Mouse (Mus musculus): ENCODE results near the gene Ttc32. TPM values are rescaled to one million over a fixed set of nuclear protein-coding genes. Genes with fewer than 3 reads are reported as not detected.

Gene Ttc32
- total RNA-seq (2012; rRNA removed) (11.5 and 12.6 TPM in 2 replicates), total RNA-seq (2014; rRNA removed) (28.8 and 30.6 TPM in 2 replicates), polyA plus RNA-seq (2012; ENCODE audit: insufficient read length, low read depth) (10.7 and 11.7 TPM in 2 replicates)

DNA sequence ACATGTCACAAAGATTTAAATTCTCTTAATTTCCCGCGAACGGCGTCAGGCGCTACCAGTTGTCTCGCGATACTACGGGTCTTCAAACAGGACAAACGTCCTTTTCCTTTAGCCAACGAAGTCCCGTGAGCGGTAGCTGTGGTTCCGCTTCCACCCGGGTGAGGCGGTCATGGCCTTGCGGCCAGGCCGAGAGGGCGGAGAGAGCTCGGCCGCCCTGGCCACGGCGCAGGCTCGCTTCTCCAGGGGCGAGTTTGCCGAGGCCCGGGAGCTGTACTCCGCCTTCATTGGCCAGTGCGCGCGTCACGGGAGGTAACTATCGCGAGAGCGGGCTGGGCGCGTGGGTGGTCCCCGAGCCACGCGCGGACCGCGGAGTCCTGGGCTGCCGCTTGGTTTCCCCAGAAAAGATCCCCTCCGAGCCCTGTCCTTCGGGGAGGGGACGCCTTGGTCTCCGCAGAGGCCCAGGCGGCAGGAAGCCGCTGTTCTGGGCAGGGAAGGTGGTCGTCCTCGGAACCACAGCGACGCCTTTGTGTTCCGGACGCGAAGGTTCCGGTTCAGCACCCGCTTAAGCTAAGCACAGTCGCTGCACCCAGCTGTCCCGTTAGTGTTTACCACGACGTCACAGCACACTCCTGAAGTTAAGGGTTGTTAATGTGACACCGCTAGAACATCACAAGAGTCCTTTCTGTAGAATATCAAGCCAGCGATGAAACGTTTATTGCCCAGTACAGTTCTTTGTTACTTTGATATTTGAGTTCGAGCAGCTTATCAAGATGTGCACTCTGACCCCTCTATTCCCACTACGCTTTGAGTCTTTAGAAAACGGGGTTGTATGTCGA is at the start of gene Ttc32:
TSS of gene Ttc32 (plus strand) at position 110 of the 836 bp plus-strand sequence.
- dilution Hi-C loops (cut with MboI; ENCODE audit: extremely low pct_ligation_motif_present, extremely low pct_unique_long_range_greater_than_20kb, low sequenced_read_pairs): no loop called here
- peak within 1 kb of the TSS; percentile 71 for H3K9ac ChIP-seq (ENCODE audit: insufficient read depth, low read depth)
- peak; percentile 95 for DNase-seq (ENCODE audit: extremely low read depth)
- peak; percentile 60; the same call in 1 of the 2 replicates for TF ChIP-seq IRF4 (IDR thresholded peaks at IDR 0.05; ENCODE audit: low read depth, low read length)
- TF ChIP-seq MAZ (IDR thresholded peaks at IDR 0.05; ENCODE audit: low read depth, low read length): no peak
- TF ChIP-seq ZMIZ1 (IDR thresholded peaks at IDR 0.05; ENCODE audit: low read depth, low read length): peak; percentile 91
- TF ChIP-seq MYC (IDR thresholded peaks at IDR 0.05; ENCODE audit: low read depth, low read length): peak; percentile 58; the same call in 1 of the 2 replicates
- peak; percentile 90 for TF ChIP-seq KAT2A (IDR thresholded peaks at IDR 0.05; ENCODE audit: insufficient replicate concordance, low read length)
- peak; percentile 50 for TF ChIP-seq ETS1 (conservative IDR thresholded peaks at IDR 0.05; ENCODE audit: low read depth, low read length)
- TF ChIP-seq E2F4 (IDR thresholded peaks at IDR 0.05; ENCODE audit: insufficient replicate concordance, low read depth, low read length): peak; percentile 99
- TF ChIP-seq JUN (IDR thresholded peaks at IDR 0.05; ENCODE audit: insufficient read depth, low read depth, low read length): no peak
- TF ChIP-seq TBP (conservative IDR thresholded peaks at IDR 0.05; ENCODE audit: low read depth, low read length): peak; percentile 74
- TF ChIP-seq TCF12 (IDR thresholded peaks at IDR 0.05; ENCODE audit: low read depth, low read length): peak; percentile 54
- TF ChIP-seq JUND (conservative IDR thresholded peaks at IDR 0.05; ENCODE audit: low read depth, low read length): no peak
- peak; percentile 98 for TF ChIP-seq CHD2 (IDR thresholded peaks at IDR 0.05; ENCODE audit: low read length)
- TF ChIP-seq POLR2AphosphoS2 (IDR thresholded peaks at IDR 0.05; ENCODE audit: low read depth, low read length): peak; percentile 76; the same call in 1 of the 2 replicates
- no peak for TF ChIP-seq GABPA (IDR thresholded peaks at IDR 0.05; ENCODE audit: insufficient replicate concordance, low read depth, low read length)
- 0 out of 2 replicates have a peak, but pooled peaks have one; percentile 15 for TF ChIP-seq MAFK (IDR thresholded peaks at IDR 0.05; ENCODE audit: insufficient replicate concordance, low read length)
- no peak; the same call in 1 of the 2 replicates for TF ChIP-seq CHD1 (IDR thresholded peaks at IDR 0.05; ENCODE audit: low read depth, low read length)
- TF ChIP-seq MXI1 (IDR thresholded peaks at IDR 0.05; ENCODE audit: low read depth, low read length): peak; percentile 81
- no peak for TF ChIP-seq SMC3 (IDR thresholded peaks at IDR 0.05; ENCODE audit: low read depth, low read length)
- TF ChIP-seq MAX (IDR thresholded peaks at IDR 0.05; ENCODE audit: low read length): peak; percentile 47
- TF ChIP-seq POLR2A (IDR thresholded peaks at IDR 0.05; ENCODE audit: low read depth, low read length): peak; percentile 86
- peak; percentile 75 for TF ChIP-seq NRF1 (IDR thresholded peaks at IDR 0.05; ENCODE audit: low read depth, low read length)
- TF ChIP-seq UBTF (IDR thresholded peaks at IDR 0.05; ENCODE audit: low read depth, low read length): peak; percentile 83
- TF ChIP-seq CTCF (conservative IDR thresholded peaks at IDR 0.05 in 1 of 2, IDR thresholded peaks at IDR 0.05 in 1 of 2; ENCODE audit: low read depth in 2 of 2, low read length in 2 of 2): 0 out of 4 replicates have a peak, but pooled peaks of 1 of the 2 experiments have one; percentile 1
- TF ChIP-seq NELFE (IDR thresholded peaks at IDR 0.05; ENCODE audit: low read depth, low read length): peak; percentile 94
- TF ChIP-seq BHLHE40 (IDR thresholded peaks at IDR 0.05; ENCODE audit: low read depth, low read length): peak; percentile 99
- no peak for TF ChIP-seq USF2 (conservative IDR thresholded peaks at IDR 0.05; ENCODE audit: low read depth, low read length)
- TF ChIP-seq MEF2A (IDR thresholded peaks at IDR 0.05; ENCODE audit: borderline replicate concordance, low read depth, low read length): peak; percentile 41; the same call in 1 of the 2 replicates
- TF ChIP-seq ZC3H11A (IDR thresholded peaks at IDR 0.05; ENCODE audit: low read depth, low read length): no peak
- no peak for TF ChIP-seq RAD21 (IDR thresholded peaks at IDR 0.05; ENCODE audit: low read depth, low read length)
- peak; percentile 77 for TF ChIP-seq HCFC1 (IDR thresholded peaks at IDR 0.05; ENCODE audit: low read depth, low read length)
- no peak for TF ChIP-seq ZKSCAN1 (IDR thresholded peaks at IDR 0.05; ENCODE audit: borderline replicate concordance, low read depth, low read length)
- 0 out of 2 replicates have a peak, but pooled peaks have one; percentile 22 for TF ChIP-seq RCOR1 (conservative IDR thresholded peaks at IDR 0.05; ENCODE audit: low read depth, low read length)
- no peak; the same call in 1 of the 2 replicates for TF ChIP-seq USF1 (IDR thresholded peaks at IDR 0.05; ENCODE audit: low read depth, low read length)
- TF ChIP-seq EP300 (IDR thresholded peaks at IDR 0.05; ENCODE audit: low read length): no peak
- TF ChIP-seq ZNF384 (IDR thresholded peaks at IDR 0.05; ENCODE audit: low read depth, low read length): no peak
- peak; percentile 74 for TF ChIP-seq ELF1 (IDR thresholded peaks at IDR 0.05; ENCODE audit: low read depth, low read length)
- no peak for TF ChIP-seq PAX5 (IDR thresholded peaks at IDR 0.05; ENCODE audit: low read length)

More for the DNA sequence above, at the start of gene Ttc32:
- Histone ChIP-seq H3K27ac (ENCODE audit: insufficient read depth, low read depth) (peak within 1 kb of the TSS; percentile 77), H3K36me3 (replicated peaks in 1 of 2; ENCODE audit: control insufficient read depth in 1 of 2, insufficient read depth in 1 of 2, low read length in 1 of 2) (peaks cover 0 to 15% of the 10 kb centered on the region in 2 experiments), H3K27me3 (replicated peaks) (no peaks in the 10 kb centered on the region), H3K9me3 (replicated peaks; ENCODE audit: low read length) (no peaks in the 10 kb centered on the region), H3K4me1 (ENCODE audit: control insufficient read depth in 1 of 2, insufficient read depth in 2 of 2) (peaks cover 6 to 9% of the 10 kb centered on the region in 2 experiments; a peak in 3 of 4 replicates), H3K4me3 (replicated peaks in 1 of 3; ENCODE audit: low read depth in 2 of 3, low read length in 2 of 3, poor library complexity in 1 of 3) (peak within 1 kb of the TSS; percentile 69 to 85 (median 71)), H3K4me2 (ENCODE audit: insufficient read depth, low read depth, poor library complexity, severe bottlenecking) (peak within 1 kb of the TSS; percentile 100), H3K79me2 (replicated peaks; ENCODE audit: control insufficient read depth, extremely low read depth, insufficient read depth, poor library complexity, severe bottlenecking) (no peaks in the 10 kb centered on the region; the same call in 1 of the 2 replicates)
- in situ Hi-C loops (cut with MboI; ENCODE audit: low pct_ligation_motif_present, low pct_unique_long_range_greater_than_20kb, low sequenced_read_pairs): no loop called here

Measured in CH12.LX (cell line).